Mouse (Mus musculus): ENCODE measurements around the gene Slc44a1. TPM values are rescaled to one million over a fixed set of nuclear protein-coding genes. Genes with fewer than 3 reads are reported as not detected.

Gene Slc44a1
- polyA plus RNA-seq, 1 experiment = not detected

- H3K4me1 ChIP-seq (ENCODE audit: control insufficient read depth, insufficient read depth, low read length) = peaks cover 25% of the 10 kb centered on the region
- H3K27ac ChIP-seq (ENCODE audit: insufficient read depth, low read depth, low read length) = peak overlapping the region; percentile 98
- WGBS = 10% methylated on average over 15 of the region's 15 CpGs
- TF ChIP-seq POLR2A (IDR thresholded peaks at IDR 0.05; ENCODE audit: insufficient read depth, low read depth, low read length) (no peak), CTCF (IDR thresholded peaks at IDR 0.05; ENCODE audit: insufficient read depth, low read depth, low read length) (no peak)
- H3K4me3 ChIP-seq (ENCODE audit: insufficient read depth, low read depth, low read length) = no peak overlapping the region
These were observed 72.1 kb downstream of the Slc44a1 start for GRCm38 (mm10) chr4:53512131-53512916.

DNA sequence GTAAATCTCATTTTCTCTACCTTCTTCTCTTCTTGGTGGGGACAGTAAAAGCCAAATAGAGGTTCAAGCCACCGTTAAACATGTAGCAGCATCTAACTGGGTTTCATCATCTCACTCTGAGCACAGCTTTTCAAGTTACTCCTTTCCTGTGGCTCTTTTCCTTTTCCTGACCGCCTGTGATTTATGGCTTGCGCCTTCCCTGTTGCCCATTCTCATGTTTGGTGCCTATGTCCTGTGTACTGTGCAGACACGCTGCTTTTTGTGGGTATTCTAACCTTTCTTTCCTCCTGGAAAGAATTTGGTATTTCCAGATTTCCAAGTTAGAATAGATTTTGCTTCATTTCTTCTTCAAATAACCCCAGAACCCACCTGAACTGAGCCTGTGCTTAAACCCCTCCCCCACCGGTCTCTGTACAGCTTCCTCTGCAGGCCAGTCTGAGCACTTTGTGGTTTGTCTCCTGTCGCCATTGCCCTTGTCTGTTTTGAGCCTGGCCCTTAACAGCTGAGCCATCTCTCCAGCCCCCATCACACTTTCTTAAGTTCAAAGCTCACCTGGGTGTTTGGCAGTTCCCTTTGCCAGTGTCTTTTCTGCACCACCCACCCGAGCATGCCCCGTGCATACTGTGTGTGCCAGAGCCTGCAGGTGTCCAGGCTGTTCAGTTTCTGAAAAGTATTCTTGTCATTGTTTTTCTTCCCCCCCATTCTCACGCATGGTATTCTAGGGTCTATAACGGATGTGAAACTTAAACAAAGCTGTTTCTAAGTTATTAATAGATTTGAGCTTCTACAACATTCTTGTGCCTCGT, 73.3 kb downstream of the Slc44a1 start:
- TF ChIP-seq POLR2A (IDR thresholded peaks at IDR 0.05; ENCODE audit: insufficient read depth, low read depth, low read length) (no peak), CTCF (IDR thresholded peaks at IDR 0.05; ENCODE audit: insufficient read depth, low read depth, low read length) (no peak)
- peaks cover 25% of the 10 kb centered on the region for H3K4me1 ChIP-seq (ENCODE audit: control insufficient read depth, insufficient read depth, low read length)
- H3K27ac ChIP-seq (ENCODE audit: insufficient read depth, low read depth, low read length) = peak overlapping the region; percentile 98
- no peak overlapping the region for H3K4me3 ChIP-seq (ENCODE audit: insufficient read depth, low read depth, low read length)
- WGBS = 55% methylated on average over 11 of the region's 11 CpGs

DNA sequence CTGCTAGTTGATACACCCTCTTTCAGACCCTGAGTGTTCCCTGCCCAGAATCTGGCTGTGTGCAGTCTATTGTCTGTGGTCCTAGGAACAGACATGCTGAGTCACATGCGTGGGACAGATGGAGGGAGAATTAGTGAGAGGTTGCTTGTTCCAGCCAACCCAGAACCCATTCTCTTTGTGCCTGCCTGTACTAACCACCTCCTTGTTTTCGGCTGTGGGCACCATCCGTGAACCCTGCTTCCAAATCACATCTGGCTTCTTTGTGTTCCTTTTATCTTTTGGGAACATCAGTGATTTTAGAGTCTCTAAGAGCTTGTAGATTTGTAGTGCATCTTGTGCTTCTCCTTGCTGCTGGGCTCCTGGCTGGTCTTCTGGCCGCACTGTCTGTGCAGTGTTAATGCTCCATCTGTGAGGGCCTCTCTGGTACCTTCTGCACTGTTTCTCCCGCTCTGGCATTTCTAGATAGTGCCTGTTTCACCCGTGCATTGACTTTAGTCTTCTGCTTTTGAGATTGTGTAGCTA, 75.9 kb downstream of the Slc44a1 start:
- Histone ChIP-seq H3K4me3 (ENCODE audit: insufficient read depth, low read depth, low read length) (no peak overlapping the region), H3K27ac (ENCODE audit: insufficient read depth, low read depth, low read length) (peak overlapping the region; percentile 95), H3K4me1 (ENCODE audit: control insufficient read depth, insufficient read depth, low read length) (peaks cover 21% of the 10 kb centered on the region)
- TF ChIP-seq POLR2A (IDR thresholded peaks at IDR 0.05; ENCODE audit: insufficient read depth, low read depth, low read length) (no peak), CTCF (IDR thresholded peaks at IDR 0.05; ENCODE audit: insufficient read depth, low read depth, low read length) (no peak)
- 26% methylated on average over 6 of the region's 6 CpGs for WGBS

DNA sequence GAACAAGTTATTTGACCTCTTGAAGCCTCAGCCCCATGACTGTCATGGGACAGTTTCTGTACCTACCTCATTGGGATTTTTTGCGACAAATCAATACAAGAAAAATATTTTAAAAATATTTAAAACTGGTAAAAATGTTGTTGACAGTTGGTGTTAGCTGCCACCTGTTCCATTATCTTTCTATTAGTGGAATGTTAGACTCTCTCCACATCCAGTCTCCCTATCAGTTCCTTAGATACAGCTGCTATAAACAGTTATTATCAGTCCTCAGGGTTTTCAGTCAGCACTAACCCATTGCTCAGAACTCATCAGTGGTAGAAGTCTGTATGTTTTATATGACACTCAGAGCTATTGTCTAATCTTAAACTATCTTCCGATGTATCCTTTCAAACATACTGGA, 79.2 kb downstream of the Slc44a1 start:
- 98% methylated on average over 2 of the region's 2 CpGs for WGBS
- Histone ChIP-seq H3K27ac (ENCODE audit: insufficient read depth, low read depth, low read length) (no peak overlapping the region), H3K4me3 (ENCODE audit: insufficient read depth, low read depth, low read length) (no peak overlapping the region), H3K4me1 (ENCODE audit: control insufficient read depth, insufficient read depth, low read length) (peaks cover 7% of the 10 kb centered on the region)
- TF ChIP-seq CTCF (IDR thresholded peaks at IDR 0.05; ENCODE audit: insufficient read depth, low read depth, low read length) = no peak
- TF ChIP-seq POLR2A (IDR thresholded peaks at IDR 0.05; ENCODE audit: insufficient read depth, low read depth, low read length) = no peak

DNA sequence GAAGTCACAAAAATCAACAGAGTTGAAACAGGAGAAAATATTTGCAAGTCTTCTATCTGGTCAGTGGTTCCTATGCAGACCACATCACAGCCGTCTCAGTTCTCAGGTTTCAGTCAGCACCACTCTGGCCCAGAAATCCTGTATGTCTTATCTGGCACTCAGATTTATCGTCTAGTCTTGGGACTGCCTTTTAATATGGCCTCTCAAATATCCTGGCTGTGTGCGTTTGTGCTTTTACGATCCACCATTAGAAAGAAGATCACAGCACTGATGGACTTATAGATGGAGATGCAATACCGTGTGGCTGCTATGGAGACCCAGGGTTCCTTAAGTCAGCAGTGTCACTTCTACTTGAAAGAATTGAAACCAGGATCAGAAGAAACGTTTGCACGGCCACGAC, 80.8 kb downstream of the Slc44a1 start:
- peaks cover 6% of the 10 kb centered on the region for H3K4me1 ChIP-seq (ENCODE audit: control insufficient read depth, insufficient read depth, low read length)
- H3K4me3 ChIP-seq (ENCODE audit: insufficient read depth, low read depth, low read length) = no peak overlapping the region
- no peak overlapping the region for H3K27ac ChIP-seq (ENCODE audit: insufficient read depth, low read depth, low read length)
- no peak for TF ChIP-seq CTCF (IDR thresholded peaks at IDR 0.05; ENCODE audit: insufficient read depth, low read depth, low read length)
- 91% methylated on average over 8 of the region's 8 CpGs for WGBS

DNA sequence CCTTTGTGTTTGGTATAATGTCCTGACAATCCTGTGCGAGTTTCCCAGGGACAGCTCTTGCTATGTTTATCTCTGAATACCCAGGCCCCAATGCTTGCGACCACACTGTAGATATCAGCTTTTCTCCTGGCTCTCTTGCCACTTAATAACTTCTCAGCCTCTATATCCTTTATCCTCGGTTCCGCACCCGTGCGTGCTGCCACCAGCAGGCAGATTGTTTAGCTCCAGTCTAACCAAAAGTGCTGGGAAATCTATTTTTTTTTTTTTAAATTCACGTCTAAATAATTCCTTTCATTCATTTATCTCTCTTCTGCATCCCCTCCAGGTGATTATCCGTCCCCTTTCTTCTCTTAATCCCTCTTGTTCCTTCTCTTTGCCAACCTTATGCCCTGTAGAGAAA, 82.4 kb downstream of the Slc44a1 start:
- WGBS = 61% methylated on average over 8 of the region's 8 CpGs
- no peak for TF ChIP-seq CTCF (IDR thresholded peaks at IDR 0.05; ENCODE audit: insufficient read depth, low read depth, low read length)
- TF ChIP-seq POLR2A (IDR thresholded peaks at IDR 0.05; ENCODE audit: insufficient read depth, low read depth, low read length) = no peak
- H3K4me3 ChIP-seq (ENCODE audit: insufficient read depth, low read depth, low read length) = no peak overlapping the region

GRCm38 (mm10) chr4:53525503-53525902, 85.3 kb downstream of the Slc44a1 start:
- no peaks in the 10 kb centered on the region for H3K4me1 ChIP-seq (ENCODE audit: control insufficient read depth, insufficient read depth, low read length)
- H3K27ac ChIP-seq (ENCODE audit: insufficient read depth, low read depth, low read length) = peak overlapping the region; percentile 77
- no peak for TF ChIP-seq POLR2A (IDR thresholded peaks at IDR 0.05; ENCODE audit: insufficient read depth, low read depth, low read length)
- WGBS = 49% methylated on average over 6 of the region's 6 CpGs
- no peak overlapping the region for H3K4me3 ChIP-seq (ENCODE audit: insufficient read depth, low read depth, low read length)

More for the DNA sequence above, 82.4 kb downstream of the Slc44a1 start:
- H3K4me1 ChIP-seq (ENCODE audit: control insufficient read depth, insufficient read depth, low read length) = peaks cover 3% of the 10 kb centered on the region; the same call in 1 of the 2 replicates
- no peak overlapping the region for H3K27ac ChIP-seq (ENCODE audit: insufficient read depth, low read depth, low read length)

- Histone ChIP-seq H3K4me1 (ENCODE audit: control insufficient read depth, insufficient read depth, low read length) (no peaks in the 10 kb centered on the region), H3K4me3 (ENCODE audit: insufficient read depth, low read depth, low read length) (no peak overlapping the region), H3K27ac (ENCODE audit: insufficient read depth, low read depth, low read length) (peak overlapping the region; percentile 37; the same call in 1 of the 2 replicates)
- TF ChIP-seq CTCF (IDR thresholded peaks at IDR 0.05; ENCODE audit: insufficient read depth, low read depth, low read length) (no peak), POLR2A (IDR thresholded peaks at IDR 0.05; ENCODE audit: insufficient read depth, low read depth, low read length) (no peak)
- 41% methylated on average over 1 of the region's 1 CpGs for WGBS
These were observed 85.8 kb downstream of the Slc44a1 start for GRCm38 (mm10) chr4:53525994-53526393.

DNA sequence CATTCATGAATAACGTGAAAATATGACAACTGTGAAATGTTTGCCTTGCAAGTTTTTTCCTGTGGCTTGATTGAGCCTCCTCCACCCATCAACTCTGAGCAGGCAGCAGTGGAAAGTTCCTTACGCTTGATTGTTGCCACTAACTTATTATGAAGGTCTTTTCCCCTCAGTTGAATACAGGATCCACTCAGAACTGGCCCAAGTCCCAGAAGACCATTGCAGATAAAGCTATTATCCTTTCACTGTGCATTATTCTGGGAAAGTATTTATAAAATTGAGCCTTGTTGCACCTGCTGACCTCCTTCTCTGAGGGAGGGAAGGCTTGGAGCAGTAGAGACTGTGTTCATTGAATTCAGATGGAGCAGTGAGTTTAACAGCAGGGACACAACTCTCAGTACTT, 86.2 kb downstream of the Slc44a1 start:
- no peak overlapping the region for H3K4me3 ChIP-seq (ENCODE audit: insufficient read depth, low read depth, low read length)
- 29% methylated on average over 2 of the region's 2 CpGs for WGBS
- TF ChIP-seq CTCF (IDR thresholded peaks at IDR 0.05; ENCODE audit: insufficient read depth, low read depth, low read length) (no peak), POLR2A (IDR thresholded peaks at IDR 0.05; ENCODE audit: insufficient read depth, low read depth, low read length) (no peak)
- H3K27ac ChIP-seq (ENCODE audit: insufficient read depth, low read depth, low read length) = peak overlapping the region; percentile 37; the same call in 1 of the 2 replicates
- H3K4me1 ChIP-seq (ENCODE audit: control insufficient read depth, insufficient read depth, low read length) = no peaks in the 10 kb centered on the region
